Mouse (Mus musculus) C2C12 (cell line): Measurements from ENCODE around the gene Cdk15.

Experiments used
- CTCF ChIP-seq: IDR thresholded peaks from one replicate; pipeline ENCODE4 v1.5.1; 2011; ENCODE audit not compliant: control insufficient read depth, insufficient read depth, insufficient read length
- FOSL1 ChIP-seq: IDR thresholded peaks from one replicate; pipeline ENCODE4 v1.8.0; 2011; ENCODE audit warnings: mild to moderate bottlenecking, low read length; ENCODE audit not compliant: poor library complexity, insufficient read depth, severe bottlenecking
- MYOD1 ChIP-seq: IDR thresholded peaks from one replicate; pipeline ENCODE4 v1.6.1; 2011; ENCODE audit warnings: low read depth; ENCODE audit not compliant: control insufficient read depth, insufficient read length
- MYOG ChIP-seq: IDR thresholded peaks from one replicate; pipeline ENCODE4 v1.6.1; 2011; ENCODE audit not compliant: control insufficient read depth, insufficient read length; ENCODE audit errors: extremely low read depth
- USF1 ChIP-seq: IDR thresholded peaks from one replicate; pipeline ENCODE4 v1.6.1; 2011; ENCODE audit warnings: low read depth, mild to moderate bottlenecking, control low read depth, moderate library complexity

DNA sequence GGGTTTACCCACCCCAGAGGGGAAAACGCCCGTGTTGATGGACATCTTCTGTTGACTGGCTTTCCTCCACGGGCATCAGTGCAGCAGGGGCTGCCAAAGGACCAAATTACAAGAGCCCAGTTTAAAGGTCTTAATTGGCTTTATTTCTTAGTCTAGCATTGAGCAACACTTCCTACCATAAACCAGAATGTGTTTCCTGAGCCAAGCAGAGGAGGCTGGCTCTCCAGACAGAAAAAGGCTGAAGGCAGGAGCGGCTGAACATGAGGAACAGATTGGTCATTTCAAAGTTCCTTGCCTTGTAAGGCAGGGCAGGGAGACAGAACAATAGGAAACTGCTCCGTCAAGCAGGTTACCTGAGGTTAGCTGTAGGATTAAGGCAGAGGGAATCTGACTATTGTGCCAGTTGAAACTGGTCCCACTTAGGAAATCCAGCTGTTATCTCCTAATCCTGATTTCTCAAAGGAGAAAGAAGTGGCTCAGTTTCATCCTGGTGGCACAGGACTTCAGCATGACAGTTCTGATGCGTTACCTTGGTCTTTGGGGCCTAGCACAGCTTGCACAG, 126.4 kb downstream of the Cdk15 start:
- TF ChIP-seq MYOD1, result no peak
- TF ChIP-seq CTCF, result no peak
- no peak for TF ChIP-seq MYOG
- TF ChIP-seq FOSL1, result no peak
- TF ChIP-seq USF1, result no peak
